Mouse (Mus musculus) liver, embryonic 14.5 days (tissue): ENCODE results near the gene Rtn2.

ENCODE experiments used
- CTCF ChIP-seq: IDR thresholded peaks from 2 replicates; pipeline ENCODE4 v1.5.1; 2016; ENCODE audit warnings: antibody characterized with exemption, low read depth, control low read depth
- EP300 ChIP-seq: IDR thresholded peaks from 2 replicates; pipeline ENCODE4 v1.6.1; 2016; ENCODE audit warnings: antibody characterized with exemption, low read depth

GRCm38 (mm10) chr7:19327782-19328181 lies 45.4 kb downstream of the Rtn2 start:
- TF ChIP-seq CTCF (no peak), EP300 (no peak)
